Mouse (Mus musculus): ENCODE results near the gene Rabl3.

The Rabl3 gene

GRCm38 (mm10) chr16:37585129-37585563 lies 45.5 kb downstream of the Rabl3 start:
- in situ Hi-C loops (cut with MboI, MseI) = loop anchor here (10.0 kb wide), 1 partner anchor 640 kb away; no protein-coding TSS in a partner anchor

- in situ Hi-C loops (cut with MboI, MseI) = no loop called here
These were observed 51.2 kb downstream of the Rabl3 start for GRCm38 (mm10) chr16:37590921-37591320.

- in situ Hi-C loops (cut with MboI, MseI) = no loop called here
These were observed 51.9 kb downstream of the Rabl3 start for GRCm38 (mm10) chr16:37591551-37591950.

GRCm38 (mm10) chr16:37597412-37597811 lies 57.7 kb downstream of the Rabl3 start:
- in situ Hi-C loops (cut with MboI, MseI) = no loop called here

- in situ Hi-C loops (cut with MboI, MseI) = no loop called here
These were observed 58.8 kb downstream of the Rabl3 start for GRCm38 (mm10) chr16:37598463-37598862.

GRCm38 (mm10) chr16:37599326-37599725 lies 59.6 kb downstream of the Rabl3 start:
- in situ Hi-C loops (cut with MboI, MseI) = no loop called here

GRCm38 (mm10) chr16:37603431-37603830 lies 63.7 kb downstream of the Rabl3 start:
- in situ Hi-C loops (cut with MboI, MseI) = no loop called here

GRCm38 (mm10) chr16:37604243-37604642 lies 64.6 kb downstream of the Rabl3 start:
- in situ Hi-C loops (cut with MboI, MseI) = no loop called here

- in situ Hi-C loops (cut with MboI, MseI) = loop anchor here (10.0 kb wide), 1 partner anchor 1314 kb away; no protein-coding TSS in a partner anchor
These were observed 70.6 kb downstream of the Rabl3 start for GRCm38 (mm10) chr16:37610333-37610732.

GRCm38 (mm10) chr16:37611072-37611471 lies 71.4 kb downstream of the Rabl3 start:
- in situ Hi-C loops (cut with MboI, MseI) = loop anchor here (10.0 kb wide), 1 partner anchor 1314 kb away; no protein-coding TSS in a partner anchor

- in situ Hi-C loops (cut with MboI, MseI) = loop anchor here (10.0 kb wide), 1 partner anchor 1313 kb away; no protein-coding TSS in a partner anchor
These were observed 72.3 kb downstream of the Rabl3 start for GRCm38 (mm10) chr16:37612013-37612412.

GRCm38 (mm10) chr16:37614540-37614939 lies 74.9 kb downstream of the Rabl3 start:
- in situ Hi-C loops (cut with MboI, MseI) = loop anchor here (10.0 kb wide), 1 partner anchor 1310 kb away; no protein-coding TSS in a partner anchor

- in situ Hi-C loops (cut with MboI, MseI) = loop anchor here (10.0 kb wide), 1 partner anchor 1309 kb away; no protein-coding TSS in a partner anchor
These were observed 75.7 kb downstream of the Rabl3 start for GRCm38 (mm10) chr16:37615429-37615828.

- in situ Hi-C loops (cut with MboI, MseI) = loop anchor here (10.0 kb wide), 1 partner anchor 1309 kb away; no protein-coding TSS in a partner anchor
These were observed 76.4 kb downstream of the Rabl3 start for GRCm38 (mm10) chr16:37616104-37616503.

- in situ Hi-C loops (cut with MboI, MseI) = loop anchor here (10.0 kb wide), 1 partner anchor 1307 kb away; no protein-coding TSS in a partner anchor
These were observed 78.0 kb downstream of the Rabl3 start for GRCm38 (mm10) chr16:37617695-37618094.
